Mouse (Mus musculus) midbrain, embryonic 16.5 days (tissue): ENCODE results near the gene Alpk1. TPM values are rescaled to one million over a fixed set of nuclear protein-coding genes. Genes with fewer than 3 reads are reported as not detected.

ENCODE experiments used
- ATAC-seq: fragments of 200-750 bp; cut with Nextera tagmentation; 2 replicates; pipeline ENCODE4 v1.8.0; 2017; ENCODE audit warnings: moderate TSS enrichment
- H3K27ac ChIP-seq: fragments of 300-500 bp; sonication (generic); 2 replicates; pipeline ENCODE4 v1.5.1; 2014; ENCODE audit warnings: mild to moderate bottlenecking, low read length, mixed read lengths
- H3K27me3 ChIP-seq: fragments of 300-500 bp; sonication (generic); 2 replicates; pipeline ENCODE4 v1.6.1; 2014; ENCODE audit warnings: low read depth, low read length, mixed read lengths; ENCODE audit not compliant: control insufficient read depth, insufficient read depth
- H3K36me3 ChIP-seq: fragments of 300-500 bp; sonication (generic); 2 replicates; pipeline ENCODE4 v1.6.1; 2014; ENCODE audit warnings: mild to moderate bottlenecking, low read length, moderate library complexity, mixed read lengths; ENCODE audit not compliant: control insufficient read depth, insufficient read depth
- H3K4me1 ChIP-seq: fragments of 300-500 bp; sonication (generic); 2 replicates; pipeline ENCODE4 v1.6.1; 2014; ENCODE audit warnings: mild to moderate bottlenecking, low read length, mixed read lengths; ENCODE audit not compliant: control insufficient read depth, insufficient read depth
- H3K4me2 ChIP-seq: fragments of 300-500 bp; sonication (generic); 2 replicates; pipeline ENCODE4 v1.6.1; 2014; ENCODE audit warnings: mild to moderate bottlenecking, low read length, mixed read lengths
- H3K4me3 ChIP-seq: fragments of 300-500 bp; sonication (generic); 2 replicates; pipeline ENCODE4 v1.5.1; 2014; ENCODE audit warnings: low read depth, mild to moderate bottlenecking, low read length, moderate library complexity, mixed read lengths
- H3K9ac ChIP-seq: fragments of 300-500 bp; sonication (generic); 2 replicates; pipeline ENCODE4 v1.6.1; 2014; ENCODE audit warnings: low read depth, low read length, mixed read lengths
- H3K9me3 ChIP-seq: fragments of 300-500 bp; sonication (generic); replicated peaks from 2 replicates; pipeline ENCODE4 v1.6.1; 2014; ENCODE audit warnings: mild to moderate bottlenecking, low read length, mixed read lengths; ENCODE audit not compliant: control insufficient read depth, poor library complexity, severe bottlenecking
- WGBS: fragments of 180-500 bp; shearing (Covaris S2); extraction: QIAGEN DNeasy Blood & Tissue Kit; methylation state at CpG from one replicate; pipeline ENCODE4 v1.1.7; 2014; 5-methylcytosine and 5-hydroxymethylcytosine counted together
- polyA plus RNA-seq: library from polyadenylated mRNA; unstranded; fragments of >200 nt; fragmentation: Nextera tagmentation; extraction: Ambion mirVana; gene quantifications from 2 replicates; pipeline ENCODE4 v1.2.1, GENCODE M21; 2015

Alpk1 gene
- polyA plus RNA-seq, 1 experiment from 2014 or later = 0.38 TPM

- peaks cover 5% of the 10 kb centered on the region; the same call in 1 of the 2 replicates for H3K4me1 ChIP-seq
- no peaks in the 10 kb centered on the region for H3K27me3 ChIP-seq
- no peak overlapping the region for H3K9ac ChIP-seq
- H3K9me3 ChIP-seq = no peaks in the 10 kb centered on the region
- ATAC-seq = no peak
- H3K4me3 ChIP-seq = no peak overlapping the region
- WGBS = 34% methylated on average over 5 of the region's 5 CpGs
- H3K27ac ChIP-seq = no peak overlapping the region
- no peak overlapping the region for H3K4me2 ChIP-seq
- H3K36me3 ChIP-seq = no peaks in the 10 kb centered on the region
These were observed 60.7 kb downstream of the Alpk1 start for GRCm38 (mm10) chr3:127719601-127720000.

- Histone ChIP-seq H3K4me3 (no peak overlapping the region), H3K27ac (no peak overlapping the region), H3K36me3 (no peaks in the 10 kb centered on the region), H3K4me2 (no peak overlapping the region), H3K27me3 (no peaks in the 10 kb centered on the region), H3K9me3 (no peaks in the 10 kb centered on the region), H3K9ac (no peak overlapping the region), H3K4me1 (peaks cover 5% of the 10 kb centered on the region; the same call in 1 of the 2 replicates)
- ATAC-seq = 0 out of 2 replicates have a peak, but pooled peaks have one; percentile 46
- WGBS = 10% methylated on average over 2 of the region's 2 CpGs
These were observed 63.6 kb downstream of the Alpk1 start for GRCm38 (mm10) chr3:127716759-127717158.

GRCm38 (mm10) chr3:127713112-127713511 lies 67.2 kb downstream of the Alpk1 start:
- Histone ChIP-seq H3K4me1 (0 out of 2 replicates have a peak, but pooled peaks cover 2% of the 10 kb centered on the region), H3K27ac (no peak overlapping the region), H3K9ac (no peak overlapping the region), H3K9me3 (no peaks in the 10 kb centered on the region), H3K4me3 (no peak overlapping the region), H3K36me3 (no peaks in the 10 kb centered on the region), H3K27me3 (no peaks in the 10 kb centered on the region), H3K4me2 (no peak overlapping the region)
- peak; percentile 65; the same call in 1 of the 2 replicates for ATAC-seq
- WGBS = 45% methylated on average over 9 of the region's 9 CpGs

GRCm38 (mm10) chr3:127711536-127711935 lies 68.8 kb downstream of the Alpk1 start:
- Histone ChIP-seq H3K4me2 (no peak overlapping the region), H3K4me1 (peaks cover 4% of the 10 kb centered on the region), H3K27me3 (no peaks in the 10 kb centered on the region), H3K4me3 (no peak overlapping the region), H3K36me3 (no peaks in the 10 kb centered on the region), H3K9me3 (no peaks in the 10 kb centered on the region), H3K9ac (no peak overlapping the region), H3K27ac (no peak overlapping the region)
- no peak for ATAC-seq
- 83% methylated on average over 3 of the region's 3 CpGs for WGBS

- Histone ChIP-seq H3K27ac (no peak overlapping the region), H3K36me3 (no peaks in the 10 kb centered on the region), H3K4me3 (no peak overlapping the region), H3K9me3 (no peaks in the 10 kb centered on the region), H3K9ac (no peak overlapping the region), H3K4me2 (peak overlapping the region; percentile 69; the same call in 1 of the 2 replicates), H3K27me3 (no peaks in the 10 kb centered on the region), H3K4me1 (peaks cover 20% of the 10 kb centered on the region)
- ATAC-seq = no peak
- WGBS = 29% methylated on average over 5 of the region's 5 CpGs
These were observed 73.2 kb downstream of the Alpk1 start for GRCm38 (mm10) chr3:127707089-127707485.

- peak overlapping the region; percentile 69 for H3K4me2 ChIP-seq
- peak; percentile 41 for ATAC-seq
- H3K27ac ChIP-seq = peak overlapping the region; percentile 64
- peak overlapping the region; percentile 45 for H3K9ac ChIP-seq
- WGBS = 26% methylated on average over 8 of the region's 8 CpGs
- H3K27me3 ChIP-seq = no peaks in the 10 kb centered on the region
- peak overlapping the region; percentile 29 for H3K4me3 ChIP-seq
- H3K9me3 ChIP-seq = no peaks in the 10 kb centered on the region
- H3K4me1 ChIP-seq = peaks cover 20% of the 10 kb centered on the region
- H3K36me3 ChIP-seq = no peaks in the 10 kb centered on the region
These were observed 73.8 kb downstream of the Alpk1 start for GRCm38 (mm10) chr3:127706445-127707088.

- Histone ChIP-seq H3K4me1 (peaks cover 20% of the 10 kb centered on the region), H3K27me3 (no peaks in the 10 kb centered on the region), H3K36me3 (no peaks in the 10 kb centered on the region), H3K4me3 (peak overlapping the region; percentile 29), H3K9me3 (no peaks in the 10 kb centered on the region), H3K27ac (peak overlapping the region; percentile 64), H3K9ac (peak overlapping the region; percentile 45), H3K4me2 (peak overlapping the region; percentile 69)
- 2% methylated on average over 30 of the region's 30 CpGs for WGBS
- ATAC-seq = peak; percentile 86
These were observed 74.5 kb downstream of the Alpk1 start for GRCm38 (mm10) chr3:127705515-127706444.

GRCm38 (mm10) chr3:127705139-127705514 lies 75.2 kb downstream of the Alpk1 start:
- 65% methylated on average over 11 of the region's 11 CpGs for WGBS
- Histone ChIP-seq H3K4me2 (peak overlapping the region; percentile 69), H3K4me1 (peaks cover 20% of the 10 kb centered on the region), H3K4me3 (peak overlapping the region; percentile 29), H3K27ac (peak overlapping the region; percentile 26; the same call in 1 of the 2 replicates), H3K9me3 (no peaks in the 10 kb centered on the region), H3K36me3 (no peaks in the 10 kb centered on the region), H3K27me3 (no peaks in the 10 kb centered on the region), H3K9ac (no peak overlapping the region; the same call in 1 of the 2 replicates)
- ATAC-seq = no peak
